Mouse (Mus musculus): Measurements from ENCODE around the gene Tex21.
"Not testable (repeated sequence)": the region's sequence is repeated elsewhere in the genome, so short reads cannot be mapped to it uniquely, and the experiment has no call there.

Tex21 gene

DNA sequence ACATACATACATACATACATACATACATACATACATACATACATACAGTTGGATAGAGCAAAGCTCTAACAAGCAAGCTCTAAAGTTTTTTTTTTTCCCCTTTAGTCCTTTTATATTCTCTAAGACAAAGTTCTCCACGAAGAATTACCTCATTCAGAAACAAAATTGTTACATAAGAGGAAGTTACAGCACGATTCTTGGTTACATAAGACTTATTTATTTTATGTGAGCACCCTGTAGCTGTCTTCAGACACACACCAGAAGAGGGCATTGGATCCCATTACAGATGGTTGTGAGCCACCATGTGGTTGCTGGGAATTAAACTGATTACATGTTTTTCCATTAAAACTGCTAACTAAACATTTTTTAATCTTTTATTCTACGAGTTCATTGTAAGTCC lies 52.0 kb downstream of the Tex21 start:
- DNase-seq, result no peak

DNA sequence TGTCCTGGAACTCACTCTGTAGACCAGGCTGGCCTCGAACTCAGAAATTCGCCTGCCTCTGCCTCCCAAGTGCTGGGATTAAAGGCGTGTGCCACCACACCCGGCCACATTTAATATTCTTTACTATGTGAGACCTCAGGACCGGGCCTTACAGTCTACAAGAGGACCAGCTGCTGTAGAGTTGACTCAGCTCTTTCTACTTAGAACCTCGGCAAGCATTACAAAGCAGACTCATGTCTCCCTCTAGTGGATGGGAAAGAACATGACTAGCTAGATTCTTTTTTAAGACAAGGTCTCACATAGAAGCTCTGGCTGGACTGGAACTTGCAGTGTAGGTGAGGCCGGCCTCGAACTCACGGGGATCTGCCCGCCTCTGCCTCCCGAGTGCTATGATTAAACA lies 55.6 kb downstream of the Tex21 start:
- DNase-seq, result no peak

- DNase-seq, result no peak
Measured at GRCm38 (mm10) chr12:76187849-76188248, 58.7 kb downstream of the Tex21 start.

DNA sequence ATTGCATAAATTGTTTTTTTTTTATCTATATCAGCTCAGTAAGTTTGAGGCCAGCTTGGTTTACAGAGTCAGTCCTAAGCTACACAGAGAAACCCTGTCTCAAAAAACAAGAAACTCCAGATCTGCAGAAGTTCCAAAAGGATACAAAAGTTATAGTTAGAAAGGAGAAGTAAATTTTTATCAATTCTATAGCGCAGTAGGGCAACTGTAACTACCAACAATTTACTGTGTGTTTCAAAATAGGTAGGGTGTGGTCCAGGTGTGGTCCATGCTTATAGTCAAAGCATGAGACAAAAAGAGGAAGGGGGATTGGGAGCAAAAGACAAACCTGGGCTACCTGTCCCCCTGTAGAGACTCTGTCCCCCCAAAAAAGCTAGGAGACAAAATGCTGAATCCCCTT lies 60.1 kb downstream of the Tex21 start:
- no peak for DNase-seq

DNA sequence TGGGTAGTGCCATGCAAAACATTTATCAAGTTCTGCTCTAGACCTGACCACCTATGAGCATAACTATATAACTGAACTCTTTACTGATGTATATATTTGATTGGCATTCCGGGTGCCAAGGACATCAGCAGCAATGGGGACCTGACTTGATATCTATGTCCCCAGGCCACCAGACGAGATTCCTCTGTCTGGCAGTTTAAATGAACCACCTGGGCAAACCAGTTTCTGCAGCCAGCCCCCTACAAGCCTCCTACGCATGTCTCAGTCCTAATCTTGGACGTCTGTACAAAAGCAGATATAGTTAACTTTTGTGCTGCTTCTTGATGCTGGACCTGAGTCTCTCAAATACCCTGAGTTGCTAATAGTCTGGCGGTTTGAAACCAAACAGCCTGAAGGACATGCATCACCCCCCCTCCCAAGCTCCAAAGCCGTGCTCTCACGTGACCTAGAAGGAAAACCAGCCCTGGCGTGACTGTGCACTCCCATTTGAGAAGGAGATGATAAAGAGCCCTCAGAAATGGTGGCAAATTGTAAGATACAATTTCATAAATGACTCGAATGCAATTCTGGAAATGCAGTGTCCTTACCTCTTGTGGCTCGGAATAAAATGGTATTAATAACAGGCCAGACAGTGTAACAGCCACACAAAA lies 61.3 kb downstream of the Tex21 start:
- DNase-seq, result no peak

DNA sequence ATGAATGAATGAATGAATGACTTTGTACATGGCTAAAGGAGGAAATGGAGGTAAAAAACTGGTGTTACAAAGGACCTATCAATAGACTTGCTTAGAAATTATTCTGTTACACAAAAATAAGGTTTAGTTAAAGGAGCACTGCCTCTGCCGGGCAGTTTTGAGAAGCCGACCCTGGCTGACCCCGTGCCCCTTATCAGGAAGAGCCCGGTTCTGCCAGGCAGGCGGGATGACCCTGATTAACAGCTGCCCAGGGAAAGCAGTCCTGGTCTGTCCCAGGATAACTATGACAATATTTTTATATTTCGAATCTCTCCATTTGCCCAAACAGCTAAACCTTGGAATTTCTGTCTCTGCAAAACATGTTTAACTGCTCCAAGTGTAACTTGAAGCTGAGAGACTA lies 62.3 kb downstream of the Tex21 start:
- no peak for DNase-seq

- no peak for DNase-seq
Measured at GRCm38 (mm10) chr12:76182831-76183230, 63.7 kb downstream of the Tex21 start.

DNA sequence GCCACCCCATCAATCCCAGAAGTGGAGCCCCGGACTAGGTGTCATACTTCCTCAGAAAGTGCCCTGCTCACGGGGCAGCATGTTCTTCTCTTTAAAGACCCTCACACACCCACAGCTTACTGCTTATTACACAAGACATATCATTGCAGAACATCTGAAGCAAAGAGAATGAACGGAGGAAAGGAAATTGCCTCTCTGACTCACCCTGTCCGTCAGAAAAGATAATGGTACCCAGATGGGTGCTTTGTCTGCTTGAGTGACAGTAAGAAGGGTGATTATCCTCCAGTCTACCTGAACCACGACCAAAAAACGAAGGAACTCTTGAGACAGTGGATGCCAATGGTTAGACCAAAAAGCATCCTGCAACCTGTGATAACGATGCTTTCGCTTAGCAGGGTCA lies 65.1 kb downstream of the Tex21 start:
- no peak for DNase-seq

- DNase-seq, result no peak
Measured at GRCm38 (mm10) chr12:76180442-76180841, 66.1 kb downstream of the Tex21 start.

DNA sequence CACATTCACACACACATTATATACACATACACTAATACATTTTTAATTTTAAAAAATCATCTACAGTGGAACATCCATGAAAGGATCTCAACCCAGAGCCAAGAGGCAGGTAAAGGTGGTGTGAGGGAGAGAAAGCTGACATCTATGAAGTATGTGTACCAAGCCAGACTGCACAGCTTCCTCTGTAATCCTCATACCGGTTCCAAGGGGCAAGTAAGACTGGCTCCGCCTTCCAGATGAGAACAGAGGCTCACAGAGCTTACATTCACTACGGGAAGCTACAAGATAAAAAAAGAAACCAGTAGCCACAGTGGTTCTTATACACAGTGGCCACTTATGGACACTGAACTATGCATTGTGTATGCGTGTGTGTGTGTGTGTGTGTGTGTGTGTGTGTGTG lies 67.0 kb downstream of the Tex21 start:
- no peak for DNase-seq

DNA sequence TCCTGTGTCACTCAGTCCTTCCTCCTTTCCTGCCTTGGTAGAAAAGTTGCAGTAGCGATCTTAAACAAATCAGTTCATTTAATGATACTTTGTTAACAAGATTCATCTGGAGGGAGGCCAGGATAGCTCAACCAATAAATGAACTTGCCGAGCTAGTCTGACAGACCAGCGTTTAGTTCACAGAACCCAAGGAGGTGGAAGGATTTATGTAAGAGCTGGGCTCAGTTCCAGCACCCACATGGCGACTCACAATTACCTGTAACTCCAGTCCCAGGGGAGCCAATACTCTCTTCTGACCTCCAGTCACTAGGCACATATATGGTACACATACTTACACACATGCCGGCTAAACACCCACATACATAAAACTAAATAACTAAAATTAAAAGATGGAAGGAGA lies 67.5 kb downstream of the Tex21 start:
- no peak for DNase-seq

DNA sequence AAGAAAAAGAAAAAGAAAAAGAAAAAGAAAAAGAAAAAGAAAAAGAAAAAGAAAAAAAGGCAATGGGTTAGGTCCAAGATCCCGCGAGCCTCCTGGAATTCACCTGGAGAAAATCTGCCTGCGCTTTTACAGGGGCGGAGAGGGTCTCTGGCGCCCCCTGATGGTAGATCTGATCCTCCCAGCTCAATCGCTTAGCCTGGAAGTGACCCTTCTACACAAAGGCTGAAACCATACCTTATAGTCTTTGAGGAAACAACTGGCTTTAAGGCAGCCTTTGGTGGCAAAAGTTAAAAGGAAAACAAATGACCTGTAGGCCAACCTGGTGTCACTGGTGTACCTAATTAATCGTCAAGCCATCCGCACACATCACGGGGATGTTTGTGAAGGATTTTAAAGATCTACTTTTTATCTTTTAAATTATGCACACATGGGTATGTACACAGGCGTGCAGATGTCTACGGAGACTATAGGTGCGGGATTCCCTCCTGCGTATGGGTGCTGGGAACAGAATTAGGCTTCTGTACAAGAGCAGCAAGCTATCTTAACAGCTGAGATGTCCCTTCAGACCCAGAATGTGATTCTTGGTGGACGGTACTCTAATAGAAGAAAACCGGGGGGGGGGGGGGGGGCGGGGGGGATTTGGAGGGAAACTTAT lies 68.6 kb downstream of the Tex21 start:
- DNase-seq, result peak; percentile 20 to 70

DNA sequence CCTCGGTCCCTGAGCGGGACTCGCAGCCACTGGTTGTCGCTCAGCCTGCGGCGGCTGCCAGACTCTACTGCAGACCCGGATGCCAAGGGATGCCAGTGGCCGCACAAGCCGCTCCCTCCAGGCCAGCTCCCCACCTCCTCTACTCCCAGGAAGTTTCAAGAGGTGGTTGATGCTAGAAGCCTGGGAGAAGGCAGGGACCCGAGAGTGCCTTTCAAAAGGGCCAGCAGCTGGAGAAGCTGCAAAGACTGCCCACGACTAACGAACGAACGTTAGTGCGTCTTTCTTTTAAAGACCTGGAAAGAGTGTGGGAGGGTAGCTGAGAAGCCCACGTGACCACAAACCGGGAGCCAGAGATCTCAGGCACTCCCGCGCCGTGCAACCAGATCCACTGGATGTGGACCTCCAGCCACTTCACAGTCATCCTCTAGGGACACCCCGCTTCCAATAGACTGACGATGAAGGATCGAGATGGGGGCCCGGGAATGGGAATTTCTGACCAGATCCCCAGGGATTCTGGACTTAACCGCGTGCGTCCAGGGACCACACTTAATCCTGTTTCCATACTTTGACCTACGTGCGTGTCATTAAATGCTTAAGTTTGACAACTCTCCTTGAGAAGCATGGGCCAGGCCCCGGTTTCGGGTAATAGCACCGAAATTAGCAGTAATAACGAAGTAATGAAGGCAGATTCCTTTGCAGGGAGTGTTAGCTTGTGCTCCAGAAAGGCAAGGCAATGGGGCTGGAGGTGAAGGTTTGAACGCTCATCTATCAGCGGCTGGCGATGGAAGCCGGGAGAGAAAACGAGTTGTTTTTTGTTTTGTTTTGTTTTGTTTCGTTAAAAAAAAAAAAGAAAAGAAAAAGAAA lies 69.3 kb downstream of the Tex21 start, which contains the start of gene Esr2:
TSS of gene Esr2 (minus strand) at position 260 of the 864 bp plus-strand sequence.
- DNase-seq, result peak in 1 of 2 experiments; percentile 28

- no peak for DNase-seq
Measured at GRCm38 (mm10) chr12:76165641-76166040, 80.9 kb downstream of the Tex21 start.

DNA sequence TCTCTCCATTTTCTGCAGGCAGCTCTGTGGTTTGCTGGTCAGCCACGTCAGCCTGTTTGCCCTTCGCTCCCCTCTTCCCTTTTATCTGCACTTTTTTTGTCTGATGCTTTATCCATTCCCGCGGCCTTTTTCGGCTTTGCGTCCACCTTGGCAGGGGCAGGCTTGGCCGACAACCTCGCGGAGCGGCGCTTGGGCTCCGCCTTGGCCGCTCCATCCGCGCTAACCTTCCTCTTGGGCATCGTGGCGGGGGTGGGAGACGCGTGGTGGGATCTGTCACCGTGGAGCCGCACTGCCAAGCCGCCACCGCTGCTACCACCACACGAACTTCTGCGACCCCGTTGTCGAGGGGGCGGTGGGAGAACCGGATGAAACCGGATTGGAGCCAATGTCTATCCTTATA lies 94.2 kb downstream of the Tex21 start:
- DNase-seq, result not testable (repeated sequence)

All from spleen, adult 18-20 months (tissue).